Mouse (Mus musculus) E14TG2a.4 (cell line): ENCODE results near the gene Serpinb9.
"Not testable (repeated sequence)": the region's sequence is repeated elsewhere in the genome, so short reads cannot be mapped to it uniquely, and the experiment has no call there.

ENCODE experiments used
- H3K27me3 ChIP-seq: 2 replicates; pipeline ENCODE4 v1.6.1; 2014; ENCODE audit warnings: low read length, control low read depth; ENCODE audit not compliant: insufficient read depth
- H3K36me3 ChIP-seq: 2 replicates; pipeline ENCODE4 v1.6.1; 2014; ENCODE audit warnings: low read length, control low read depth; ENCODE audit not compliant: insufficient read depth
- H3K4me1 ChIP-seq: replicated peaks from 2 replicates; pipeline ENCODE4 v1.6.1; 2014; ENCODE audit warnings: low read depth, low read length, control low read depth
- H3K4me3 ChIP-seq: replicated peaks from 2 replicates; pipeline ENCODE4 v1.5.1; 2014; ENCODE audit warnings: mild to moderate bottlenecking, low read length
- H3K9me3 ChIP-seq: 2 replicates; pipeline ENCODE4 v1.6.1; 2014; ENCODE audit warnings: low read length, control low read depth
- CTCF ChIP-seq: conservative IDR thresholded peaks from 2 replicates; pipeline ENCODE4 v1.5.1; 2014; ENCODE audit warnings: low read length
- NANOG ChIP-seq: IDR thresholded peaks from 2 replicates; pipeline ENCODE4 v1.6.1; 2014; ENCODE audit warnings: borderline replicate concordance, low read length, mixed read lengths
- POU5F1 ChIP-seq: IDR thresholded peaks from 2 replicates; pipeline ENCODE4 v1.6.1; 2014; ENCODE audit warnings: low read length, borderline replicate concordance

Serpinb9 gene

GRCm38 (mm10) chr13:33002950-33003349, at the start of gene Serpinb9:
Gene Serpinb9 (plus strand): TSS chr13:33003250.
- no peak for TF ChIP-seq NANOG
- no peak for TF ChIP-seq POU5F1
- no peak for TF ChIP-seq CTCF
- Histone ChIP-seq H3K4me1 (peaks cover 30% of the 10 kb centered on the region), H3K4me3 (no peak within 1 kb of the TSS), H3K27me3 (no peaks in the 10 kb centered on the region), H3K9me3 (no peaks in the 10 kb centered on the region), H3K36me3 (no peaks in the 10 kb centered on the region)

GRCm38 (mm10) chr13:32956537-32956936, 46.5 kb upstream of the Serpinb9 start:
- Histone ChIP-seq H3K9me3 (peaks cover 49% of the 10 kb centered on the region), H3K36me3 (no peaks in the 10 kb centered on the region), H3K4me3 (no peak overlapping the region), H3K27me3 (no peaks in the 10 kb centered on the region), H3K4me1 (no peaks in the 10 kb centered on the region)
- TF ChIP-seq NANOG (no peak), CTCF (no peak), POU5F1 (no peak)

- H3K36me3 ChIP-seq: no peaks in the 10 kb centered on the region
- no peaks in the 10 kb centered on the region for H3K4me1 ChIP-seq
- H3K9me3 ChIP-seq: peaks cover 49% of the 10 kb centered on the region
- TF ChIP-seq NANOG: no peak
- no peak for TF ChIP-seq POU5F1
- no peak for TF ChIP-seq CTCF
- no peak overlapping the region for H3K4me3 ChIP-seq
- H3K27me3 ChIP-seq: no peaks in the 10 kb centered on the region
Measured at GRCm38 (mm10) chr13:32957917-32958316, 45.1 kb upstream of the Serpinb9 start.

GRCm38 (mm10) chr13:32958521-32958920, 44.5 kb upstream of the Serpinb9 start:
- H3K9me3 ChIP-seq: peaks cover 49% of the 10 kb centered on the region
- H3K27me3 ChIP-seq: not testable (repeated sequence)

GRCm38 (mm10) chr13:32963990-32964753, 38.9 kb upstream of the Serpinb9 start:
- TF ChIP-seq POU5F1 (no peak), CTCF (no peak), NANOG (no peak)
- peaks cover 5% of the 10 kb centered on the region; the same call in 1 of the 2 replicates for H3K9me3 ChIP-seq
- H3K4me1 ChIP-seq: peaks cover 4% of the 10 kb centered on the region
- no peaks in the 10 kb centered on the region for H3K27me3 ChIP-seq
- no peaks in the 10 kb centered on the region for H3K36me3 ChIP-seq
- H3K4me3 ChIP-seq: no peak overlapping the region

More at GRCm38 (mm10) chr13:32958521-32958920, 44.5 kb upstream of the Serpinb9 start:
- not testable (repeated sequence) for H3K36me3 ChIP-seq, H3K4me1 ChIP-seq, H3K4me3 ChIP-seq

GRCm38 (mm10) chr13:32964989-32965811, 37.9 kb upstream of the Serpinb9 start, which contains the start of gene Serpinb6b:
Gene Serpinb6b (plus strand): TSS chr13:32965209.
- H3K9me3 ChIP-seq: 0 out of 2 replicates have a peak, but pooled peaks cover 5% of the 10 kb centered on the region
- H3K27me3 ChIP-seq: no peaks in the 10 kb centered on the region
- no peaks in the 10 kb centered on the region for H3K36me3 ChIP-seq
- H3K4me3 ChIP-seq: peak within 1 kb of the TSS; percentile 23; the same call in 1 of the 2 replicates
- peaks cover 4% of the 10 kb centered on the region for H3K4me1 ChIP-seq
- peak; percentile 22 for TF ChIP-seq CTCF
- TF ChIP-seq POU5F1: no peak

GRCm38 (mm10) chr13:32966116-32966515, 36.9 kb upstream of the Serpinb9 start:
- H3K9me3 ChIP-seq: 0 out of 2 replicates have a peak, but pooled peaks cover 5% of the 10 kb centered on the region
- H3K27me3 ChIP-seq: no peaks in the 10 kb centered on the region
- no peaks in the 10 kb centered on the region for H3K36me3 ChIP-seq
- no peak overlapping the region for H3K4me3 ChIP-seq
- peaks cover 4% of the 10 kb centered on the region for H3K4me1 ChIP-seq
- TF ChIP-seq NANOG (no peak), CTCF (no peak), POU5F1 (no peak)

- TF ChIP-seq NANOG: no peak
- no peak for TF ChIP-seq CTCF
- TF ChIP-seq POU5F1: no peak
- H3K36me3 ChIP-seq: no peaks in the 10 kb centered on the region
- 0 out of 2 replicates have a peak, but pooled peaks cover 5% of the 10 kb centered on the region for H3K9me3 ChIP-seq
- peaks cover 4% of the 10 kb centered on the region for H3K4me1 ChIP-seq
- H3K4me3 ChIP-seq: no peak overlapping the region
- no peaks in the 10 kb centered on the region for H3K27me3 ChIP-seq
Measured at GRCm38 (mm10) chr13:32967233-32967632, 35.8 kb upstream of the Serpinb9 start.
